Mouse (Mus musculus): Measurements from ENCODE around the gene Pdcd2. TPM values are rescaled to one million over a fixed set of nuclear protein-coding genes. Genes with fewer than 3 reads are reported as not detected.
A peak's percentile ranks its signal among the peaks of the same experiment; 100 is the strongest.
"Not testable (repeated sequence)": the region's sequence is repeated elsewhere in the genome, so short reads cannot be mapped to it uniquely, and the experiment has no call there.

Pdcd2 gene
- total RNA-seq (2015) (61.5 and 79.9 TPM in 2 replicates), total RNA-seq (2017) (93.2 and 126 TPM in 2 replicates)

- peak; percentile 90 for ATAC-seq (replicated peaks; ENCODE audit: poor library complexity)
Observed at GRCm38 (mm10) chr17:15526986-15527810, at the start of gene Pdcd2. Gene Pdcd2, minus strand, starts transcription at chr17:15527301.

GRCm38 (mm10) chr17:15575056-15575455, 48.0 kb upstream of the Pdcd2 start:
- ATAC-seq (replicated peaks; ENCODE audit: poor library complexity): no peak

- no peak for ATAC-seq (replicated peaks; ENCODE audit: poor library complexity)
Observed at GRCm38 (mm10) chr17:15566908-15567307, 39.8 kb upstream of the Pdcd2 start.

- ATAC-seq (replicated peaks; ENCODE audit: poor library complexity): no peak
Observed at GRCm38 (mm10) chr17:15564928-15565300, 37.8 kb upstream of the Pdcd2 start.

- ATAC-seq (replicated peaks; ENCODE audit: poor library complexity): peak; percentile 99
Observed at GRCm38 (mm10) chr17:15564014-15564927, 37.2 kb upstream of the Pdcd2 start, which contains the start of gene Prdm9. Gene Prdm9, minus strand, starts transcription at chr17:15564354.

- ATAC-seq (replicated peaks; ENCODE audit: poor library complexity): no peak
Observed at GRCm38 (mm10) chr17:15559946-15560345, 32.8 kb upstream of the Pdcd2 start.

GRCm38 (mm10) chr17:15549713-15550112, 22.6 kb upstream of the Pdcd2 start:
- no peak for ATAC-seq (replicated peaks; ENCODE audit: poor library complexity)

- no peak for ATAC-seq (replicated peaks; ENCODE audit: poor library complexity)
Observed at GRCm38 (mm10) chr17:15546440-15546839, 19.3 kb upstream of the Pdcd2 start.

- not testable (repeated sequence) for ATAC-seq (replicated peaks; ENCODE audit: poor library complexity)
Observed at GRCm38 (mm10) chr17:15543868-15544267, 16.8 kb upstream of the Pdcd2 start.

- no peak for ATAC-seq (replicated peaks; ENCODE audit: poor library complexity)
Observed at GRCm38 (mm10) chr17:15540309-15540708, 13.2 kb upstream of the Pdcd2 start.

GRCm38 (mm10) chr17:15536457-15536904, 9.4 kb upstream of the Pdcd2 start:
- peak; percentile 35 for ATAC-seq (replicated peaks; ENCODE audit: poor library complexity)

GRCm38 (mm10) chr17:15535943-15536342, 8.8 kb upstream of the Pdcd2 start:
- ATAC-seq (replicated peaks; ENCODE audit: poor library complexity): peak; percentile 30; the same call in 1 of the 2 replicates

GRCm38 (mm10) chr17:15535162-15535800, 8.2 kb upstream of the Pdcd2 start:
- ATAC-seq (replicated peaks; ENCODE audit: poor library complexity): peak; percentile 74

GRCm38 (mm10) chr17:15530141-15530540, 3.0 kb upstream of the Pdcd2 start:
- no peak for ATAC-seq (replicated peaks; ENCODE audit: poor library complexity)

- 0 out of 2 replicates have a peak, but pooled peaks have one; percentile 16 for ATAC-seq (replicated peaks; ENCODE audit: poor library complexity)
Observed at GRCm38 (mm10) chr17:15528887-15529286, 1.8 kb upstream of the Pdcd2 start.

GRCm38 (mm10) chr17:15527811-15528136, 673 bp upstream of the Pdcd2 start:
- ATAC-seq (replicated peaks; ENCODE audit: poor library complexity): no peak

- no peak for ATAC-seq (replicated peaks; ENCODE audit: poor library complexity)
Observed at GRCm38 (mm10) chr17:15526304-15526703, 797 bp downstream of the Pdcd2 start.

- no peak for ATAC-seq (replicated peaks; ENCODE audit: poor library complexity)
Observed at GRCm38 (mm10) chr17:15518766-15519165, 8.3 kb downstream of the Pdcd2 start.

- peak; percentile 55; the same call in 1 of the 2 replicates for ATAC-seq (replicated peaks; ENCODE audit: poor library complexity)
Observed at GRCm38 (mm10) chr17:15518186-15518585, 8.9 kb downstream of the Pdcd2 start.

- peak; percentile 79 for ATAC-seq (replicated peaks; ENCODE audit: poor library complexity)
Observed at GRCm38 (mm10) chr17:15517776-15518175, 9.3 kb downstream of the Pdcd2 start.

GRCm38 (mm10) chr17:15510694-15511093, 16.4 kb downstream of the Pdcd2 start:
- no peak for ATAC-seq (replicated peaks; ENCODE audit: poor library complexity)
